Mouse (Mus musculus) hindbrain, postnatal 0 days (tissue): ENCODE results near the gene Cdh13. TPM values are rescaled to one million over a fixed set of nuclear protein-coding genes. Genes with fewer than 3 reads are reported as not detected.

Experiments
- ATAC-seq: fragments of 200-750 bp; cut with Nextera tagmentation; 2 replicates; pipeline ENCODE4 v1.8.0; 2017; ENCODE audit warnings: mild to moderate bottlenecking, moderate TSS enrichment, moderate library complexity
- DNase-seq: peaks from one replicate; pipeline ENCODE4 v3.0.0-alpha.2; 2015; ENCODE audit warnings: low spot score
- H3K27ac ChIP-seq: fragments of 300-500 bp; sonication (generic); 2 replicates; pipeline ENCODE4 v1.5.1; 2014; ENCODE audit warnings: mild to moderate bottlenecking
- H3K27me3 ChIP-seq: fragments of 300-500 bp; sonication (generic); 2 replicates; pipeline ENCODE4 v1.6.1; 2014; ENCODE audit warnings: low read length, mixed read lengths; ENCODE audit not compliant: insufficient read depth
- H3K36me3 ChIP-seq: fragments of 300-500 bp; sonication (generic); 2 replicates; pipeline ENCODE4 v1.6.1; 2014; ENCODE audit warnings: low read length, mixed read lengths; ENCODE audit not compliant: insufficient read depth
- H3K4me1 ChIP-seq: fragments of 300-500 bp; sonication (generic); 2 replicates; pipeline ENCODE4 v1.6.1; 2014; ENCODE audit warnings: antibody characterized with exemption, low read length, mixed read lengths; ENCODE audit not compliant: insufficient read depth
- H3K4me2 ChIP-seq: fragments of 300-500 bp; sonication (generic); 2 replicates; pipeline ENCODE4 v1.6.1; 2014; ENCODE audit warnings: low read depth, mild to moderate bottlenecking, low read length, moderate library complexity, mixed read lengths
- H3K4me3 ChIP-seq: fragments of 300-500 bp; sonication (generic); 2 replicates; pipeline ENCODE4 v1.5.1; 2014; ENCODE audit warnings: low read length
- H3K9ac ChIP-seq: fragments of 300-500 bp; sonication (generic); replicated peaks from 2 replicates; pipeline ENCODE4 v1.6.1; 2014; ENCODE audit warnings: mild to moderate bottlenecking, low read length, moderate library complexity, mixed read lengths
- H3K9me3 ChIP-seq: fragments of 300-500 bp; sonication (generic); 2 replicates; pipeline ENCODE4 v1.6.1; 2016; ENCODE audit warnings: low read length, mixed read lengths
- CTCF ChIP-seq: IDR thresholded peaks from 2 replicates; pipeline ENCODE4 v1.5.1; 2016; ENCODE audit warnings: antibody characterized with exemption, control low read depth, low read depth
- WGBS: fragments of 180-500 bp; shearing (Covaris S2); extraction: QIAGEN DNeasy Blood & Tissue Kit; methylation state at CpG from one replicate; pipeline ENCODE4 v1.1.7; 2014; 5-methylcytosine and 5-hydroxymethylcytosine counted together
- polyA plus RNA-seq: library from polyadenylated mRNA; unstranded; fragments of >200 nt; fragmentation: Nextera tagmentation; extraction: Ambion mirVana; gene quantifications from 2 replicates; pipeline ENCODE4 v1.2.1, GENCODE M21; 2015
- total RNA-seq: library from RNA; depleted of rRNA; stranded (reverse); fragments of >200 nt; gene quantifications from 2 replicates; pipeline ENCODE4 v1.2.3, GENCODE M21; 2014

Cdh13 gene
- total and polyA plus RNA-seq, 2 experiments from 2014 or later = 137 to 141 TPM

- WGBS = 73% methylated on average over 12 of the region's 12 CpGs
- H3K27me3 ChIP-seq = no peaks in the 10 kb centered on the region
- H3K9ac ChIP-seq = no peak overlapping the region
- no peak overlapping the region for H3K27ac ChIP-seq
- H3K9me3 ChIP-seq = no peaks in the 10 kb centered on the region
- ATAC-seq = no peak
- DNase-seq = no peak
- no peaks in the 10 kb centered on the region for H3K36me3 ChIP-seq
- no peak for TF ChIP-seq CTCF
- no peak overlapping the region for H3K4me2 ChIP-seq
- no peak overlapping the region for H3K4me3 ChIP-seq
- H3K4me1 ChIP-seq = no peaks in the 10 kb centered on the region
Measured at GRCm38 (mm10) chr8:118316440-118316839, 32.9 kb downstream of the Cdh13 start.

- Histone ChIP-seq H3K4me1 (no peaks in the 10 kb centered on the region), H3K9ac (no peak overlapping the region), H3K4me2 (no peak overlapping the region), H3K4me3 (no peak overlapping the region), H3K27me3 (no peaks in the 10 kb centered on the region), H3K9me3 (no peaks in the 10 kb centered on the region), H3K36me3 (no peaks in the 10 kb centered on the region), H3K27ac (no peak overlapping the region)
- ATAC-seq (no peak), DNase-seq (no peak)
- WGBS = 36% methylated on average over 1 of the region's 1 CpGs
- no peak for TF ChIP-seq CTCF
Measured at GRCm38 (mm10) chr8:118320566-118320965, 37.0 kb downstream of the Cdh13 start.

GRCm38 (mm10) chr8:118323421-118323820, 39.9 kb downstream of the Cdh13 start:
- Histone ChIP-seq H3K27ac (no peak overlapping the region), H3K4me1 (no peaks in the 10 kb centered on the region), H3K27me3 (no peaks in the 10 kb centered on the region), H3K4me2 (no peak overlapping the region), H3K4me3 (no peak overlapping the region), H3K9ac (no peak overlapping the region), H3K36me3 (no peaks in the 10 kb centered on the region), H3K9me3 (no peaks in the 10 kb centered on the region)
- WGBS = 79% methylated on average over 3 of the region's 3 CpGs
- DNase-seq (no peak), ATAC-seq (no peak)
- TF ChIP-seq CTCF = no peak

GRCm38 (mm10) chr8:118334933-118335332, 51.4 kb downstream of the Cdh13 start:
- ATAC-seq (no peak), DNase-seq (no peak)
- Histone ChIP-seq H3K36me3 (no peaks in the 10 kb centered on the region), H3K9me3 (no peaks in the 10 kb centered on the region), H3K4me3 (no peak overlapping the region), H3K9ac (no peak overlapping the region), H3K27me3 (no peaks in the 10 kb centered on the region), H3K4me1 (peaks cover 8% of the 10 kb centered on the region), H3K27ac (no peak overlapping the region), H3K4me2 (no peak overlapping the region)
- WGBS = 79% methylated on average over 7 of the region's 7 CpGs
- TF ChIP-seq CTCF = peak; percentile 33

- Histone ChIP-seq H3K4me3 (no peak overlapping the region), H3K9me3 (no peaks in the 10 kb centered on the region), H3K36me3 (no peaks in the 10 kb centered on the region), H3K9ac (no peak overlapping the region), H3K4me2 (no peak overlapping the region), H3K4me1 (peaks cover 12% of the 10 kb centered on the region), H3K27me3 (no peaks in the 10 kb centered on the region), H3K27ac (peak overlapping the region; percentile 54)
- WGBS = 28% methylated on average over 3 of the region's 3 CpGs
- ATAC-seq = peak; percentile 46
- DNase-seq = peak; percentile 63
- TF ChIP-seq CTCF = no peak
Measured at GRCm38 (mm10) chr8:118339711-118340110, 56.2 kb downstream of the Cdh13 start.

GRCm38 (mm10) chr8:118343267-118343666, 59.7 kb downstream of the Cdh13 start:
- peaks cover 12% of the 10 kb centered on the region for H3K4me1 ChIP-seq
- H3K9me3 ChIP-seq = no peaks in the 10 kb centered on the region
- H3K36me3 ChIP-seq = no peaks in the 10 kb centered on the region
- H3K4me2 ChIP-seq = no peak overlapping the region
- H3K27ac ChIP-seq = no peak overlapping the region
- H3K4me3 ChIP-seq = no peak overlapping the region
- 39% methylated on average over 4 of the region's 4 CpGs for WGBS
- TF ChIP-seq CTCF = no peak
- no peak overlapping the region for H3K9ac ChIP-seq
- DNase-seq = peak; percentile 58
- H3K27me3 ChIP-seq = no peaks in the 10 kb centered on the region
- ATAC-seq = no peak

- Histone ChIP-seq H3K36me3 (no peaks in the 10 kb centered on the region), H3K27me3 (no peaks in the 10 kb centered on the region), H3K9me3 (no peaks in the 10 kb centered on the region), H3K27ac (no peak overlapping the region), H3K9ac (no peak overlapping the region), H3K4me1 (no peaks in the 10 kb centered on the region), H3K4me2 (no peak overlapping the region), H3K4me3 (no peak overlapping the region)
- WGBS = 86% methylated on average over 9 of the region's 9 CpGs
- no peak for ATAC-seq
- DNase-seq = no peak
- no peak for TF ChIP-seq CTCF
Measured at GRCm38 (mm10) chr8:118348710-118349489, 65.4 kb downstream of the Cdh13 start.
